Mouse (Mus musculus) heart, embryonic 14.5 days (tissue): ENCODE measurements around the gene Dusp23. TPM values are rescaled to one million over a fixed set of nuclear protein-coding genes. Genes with fewer than 3 reads are reported as not detected.

Experiments used
- ATAC-seq: fragments of 200-750 bp; cut with Nextera tagmentation; 2 replicates; pipeline ENCODE4 v1.8.0; 2017; ENCODE audit warnings: low read depth, moderate TSS enrichment; ENCODE audit not compliant: insufficient number of reproducible peaks, insufficient read depth, low FRiP score
- H3K27ac ChIP-seq, 2 experiments: fragments of 200-500 bp in 1 of 2; fragments of 300-500 bp in 1 of 2; sonication (generic) in 1 of 2; replicated peaks in 1 of 2; 2 replicates each; pipeline ENCODE4 v1.5.1; 2012 to 2014; ENCODE audit warnings: low read depth in 2 of 2, low read length in 2 of 2, control low read depth in 1 of 2, mild to moderate bottlenecking in 1 of 2, mixed read lengths in 1 of 2; ENCODE audit not compliant: control insufficient read depth in 1 of 2, insufficient read depth in 1 of 2
- H3K27me3 ChIP-seq: fragments of 300-500 bp; sonication (generic); 2 replicates; pipeline ENCODE4 v1.6.1; 2014; ENCODE audit warnings: mild to moderate bottlenecking, low read length, control low read depth; ENCODE audit not compliant: control insufficient read depth, insufficient read depth
- H3K36me3 ChIP-seq: fragments of 300-500 bp; sonication (generic); 2 replicates; pipeline ENCODE4 v1.6.1; 2014; ENCODE audit warnings: mild to moderate bottlenecking, control low read depth, low read length, mixed read lengths; ENCODE audit not compliant: control insufficient read depth, insufficient read depth
- H3K4me1 ChIP-seq, 2 experiments: fragments of 200-500 bp in 1 of 2; fragments of 300-500 bp in 1 of 2; sonication (generic) in 1 of 2; 2 replicates each; pipeline ENCODE4 v1.6.1; 2012 to 2014; ENCODE audit warnings: low read length in 2 of 2, control low read depth in 1 of 2, mixed read lengths in 1 of 2; ENCODE audit not compliant: control insufficient read depth in 2 of 2, insufficient read depth in 2 of 2
- H3K4me2 ChIP-seq: fragments of 300-500 bp; sonication (generic); 2 replicates; pipeline ENCODE4 v1.6.1; 2014; ENCODE audit warnings: mild to moderate bottlenecking, low read length
- H3K4me3 ChIP-seq, 2 experiments: fragments of 200-500 bp in 1 of 2; fragments of 300-500 bp in 1 of 2; sonication (generic) in 1 of 2; 2 replicates each; pipeline ENCODE4 v1.5.1; 2012 to 2014; ENCODE audit warnings: low read length in 2 of 2, mild to moderate bottlenecking in 2 of 2, control low read depth in 1 of 2, low read depth in 1 of 2, moderate library complexity in 1 of 2; ENCODE audit not compliant: control insufficient read depth in 1 of 2, insufficient read depth in 1 of 2
- H3K9ac ChIP-seq: fragments of 300-500 bp; sonication (generic); 2 replicates; pipeline ENCODE4 v1.6.1; 2014; ENCODE audit warnings: mild to moderate bottlenecking, low read length
- H3K9me3 ChIP-seq: fragments of 300-500 bp; sonication (generic); 2 replicates; pipeline ENCODE4 v1.6.1; 2016; ENCODE audit warnings: low read length, control low read depth; ENCODE audit not compliant: control insufficient read depth
- WGBS: fragments of 180-500 bp; shearing (Covaris S2); extraction: QIAGEN DNeasy Blood & Tissue Kit; methylation state at CpG from one replicate; pipeline ENCODE4 v1.1.7; 2014; 5-methylcytosine and 5-hydroxymethylcytosine counted together
- polyA plus RNA-seq: library from polyadenylated mRNA; unstranded; fragments of >200 nt; fragmentation: Nextera tagmentation; extraction: Ambion mirVana; gene quantifications from 2 replicates; pipeline ENCODE4 v1.2.1, GENCODE M21; 2014

Dusp23 gene
- polyA plus RNA-seq, 1 experiment from 2014 or later, result 13.6 TPM

DNA sequence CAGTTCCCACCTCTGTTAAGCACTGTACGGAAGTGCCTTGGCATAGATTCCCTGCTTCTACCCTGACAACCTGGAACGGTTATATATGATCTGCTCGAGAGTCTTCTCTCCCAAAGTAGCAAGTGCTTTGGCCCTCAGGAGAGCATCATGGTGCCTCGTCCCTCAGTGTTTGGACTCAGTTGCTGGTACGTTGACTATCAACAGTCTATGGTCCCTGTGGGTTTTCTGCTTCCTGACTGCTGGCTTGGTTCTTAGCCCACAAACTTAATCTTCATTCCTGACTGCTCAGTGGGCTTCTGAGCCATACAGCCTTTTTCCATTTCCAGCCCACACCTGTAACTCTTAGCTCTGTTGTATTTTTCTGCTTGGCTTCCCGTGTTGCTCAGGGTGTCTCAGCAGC, 21.1 kb upstream of the Dusp23 start:
- no peak overlapping the region for H3K4me3 ChIP-seq
- 46% methylated on average over 6 of the region's 6 CpGs for WGBS
- H3K36me3 ChIP-seq, result no peaks in the 10 kb centered on the region
- peaks cover 9 to 19% of the 10 kb centered on the region in 2 experiments for H3K4me1 ChIP-seq
- H3K4me2 ChIP-seq, result no peak overlapping the region
- ATAC-seq, result 0 out of 2 replicates have a peak, but pooled peaks have one; percentile 33
- no peaks in the 10 kb centered on the region for H3K27me3 ChIP-seq
- no peak overlapping the region for H3K27ac ChIP-seq
- no peaks in the 10 kb centered on the region for H3K9me3 ChIP-seq
- H3K9ac ChIP-seq, result no peak overlapping the region

DNA sequence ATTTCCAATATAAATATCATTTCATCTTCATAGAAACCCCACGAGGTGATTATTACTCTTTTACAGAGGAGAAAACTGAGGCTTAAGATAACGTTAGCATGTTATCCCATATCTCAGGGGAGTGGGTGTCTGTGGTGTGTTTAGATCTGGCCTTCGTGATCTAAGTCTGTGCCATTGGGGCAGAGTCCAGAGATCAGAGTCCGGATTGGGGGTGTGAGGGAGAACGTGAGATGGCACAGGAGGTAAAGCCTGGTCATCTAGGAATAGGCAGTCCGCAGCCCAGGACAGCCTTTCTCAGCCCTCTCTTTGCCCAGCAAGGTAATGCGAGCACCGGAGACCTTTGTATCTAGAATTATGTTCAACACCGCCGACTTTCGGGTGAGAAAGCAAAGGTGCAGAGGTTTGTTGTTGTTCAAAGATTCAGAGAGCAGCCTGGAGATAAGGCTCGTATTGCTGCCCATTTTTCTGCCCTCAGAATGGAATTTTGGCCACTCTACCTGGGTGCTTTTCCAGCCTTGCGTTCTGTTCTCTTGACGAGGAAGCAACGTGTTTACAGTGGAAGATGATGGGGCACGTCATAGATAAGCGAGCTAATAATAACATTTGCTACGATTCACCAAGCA, 19.4 kb upstream of the Dusp23 start:
- no peak overlapping the region for H3K27ac ChIP-seq
- no peaks in the 10 kb centered on the region for H3K27me3 ChIP-seq
- no peaks in the 10 kb centered on the region for H3K9me3 ChIP-seq
- H3K9ac ChIP-seq, result no peak overlapping the region
- ATAC-seq, result no peak
- WGBS, result 61% methylated on average over 18 of the region's 18 CpGs
- no peak overlapping the region for H3K4me3 ChIP-seq
- peaks cover 11 to 25% of the 10 kb centered on the region in 2 experiments for H3K4me1 ChIP-seq
- no peaks in the 10 kb centered on the region for H3K36me3 ChIP-seq
- 0 out of 2 replicates have a peak overlapping the region, but pooled peaks have one; percentile 11 for H3K4me2 ChIP-seq

GRCm38 (mm10) chr1:172651288-172651987, 18.7 kb upstream of the Dusp23 start:
- no peaks in the 10 kb centered on the region for H3K27me3 ChIP-seq
- peaks cover 11 to 25% of the 10 kb centered on the region in 2 experiments for H3K4me1 ChIP-seq
- H3K9ac ChIP-seq, result no peak overlapping the region
- H3K36me3 ChIP-seq, result no peaks in the 10 kb centered on the region
- no peak overlapping the region for H3K4me3 ChIP-seq
- WGBS, result 83% methylated on average over 10 of the region's 10 CpGs
- no peak overlapping the region for H3K27ac ChIP-seq
- ATAC-seq, result no peak
- no peaks in the 10 kb centered on the region for H3K9me3 ChIP-seq
- no peak overlapping the region for H3K4me2 ChIP-seq

- no peaks in the 10 kb centered on the region for H3K9me3 ChIP-seq
- H3K4me2 ChIP-seq, result no peak overlapping the region
- no peak overlapping the region for H3K9ac ChIP-seq
- no peak overlapping the region for H3K27ac ChIP-seq
- H3K4me3 ChIP-seq, result no peak overlapping the region
- no peaks in the 10 kb centered on the region for H3K36me3 ChIP-seq
- H3K4me1 ChIP-seq, result peaks cover 11 to 25% of the 10 kb centered on the region in 2 experiments
- ATAC-seq, result no peak
- WGBS, result 52% methylated on average over 8 of the region's 8 CpGs
- no peaks in the 10 kb centered on the region for H3K27me3 ChIP-seq
These were observed 17.9 kb upstream of the Dusp23 start for GRCm38 (mm10) chr1:172650519-172651287.

DNA sequence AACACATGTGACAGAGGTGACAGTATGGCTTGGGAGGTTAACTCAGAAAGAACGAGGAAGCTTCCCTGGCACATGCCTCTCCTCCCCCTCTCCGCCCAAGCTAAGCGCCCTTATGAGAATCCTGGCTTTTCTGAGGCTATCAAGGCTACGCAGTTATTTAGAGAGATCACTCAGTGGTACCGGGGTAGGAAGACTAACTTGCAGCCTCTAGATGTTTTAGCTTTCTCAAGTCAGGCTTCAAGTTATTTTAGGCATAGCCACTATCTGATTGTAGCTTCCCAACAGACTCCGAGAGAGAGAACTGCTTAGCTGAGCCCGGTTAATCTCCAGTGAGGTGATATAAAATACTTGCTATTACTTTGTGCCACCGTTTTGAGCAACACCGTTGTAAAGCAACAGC, 16.6 kb upstream of the Dusp23 start:
- no peaks in the 10 kb centered on the region for H3K27me3 ChIP-seq
- 23% methylated on average over 9 of the region's 9 CpGs for WGBS
- no peak overlapping the region for H3K9ac ChIP-seq
- ATAC-seq, result no peak
- no peak overlapping the region for H3K4me3 ChIP-seq
- peaks cover 11 to 25% of the 10 kb centered on the region in 2 experiments for H3K4me1 ChIP-seq
- H3K9me3 ChIP-seq, result no peaks in the 10 kb centered on the region
- no peaks in the 10 kb centered on the region for H3K36me3 ChIP-seq
- no peak overlapping the region for H3K4me2 ChIP-seq
- H3K27ac ChIP-seq, result peak overlapping the region in 1 of 2 experiments; percentile 4; a peak in 1 of 4 replicates

DNA sequence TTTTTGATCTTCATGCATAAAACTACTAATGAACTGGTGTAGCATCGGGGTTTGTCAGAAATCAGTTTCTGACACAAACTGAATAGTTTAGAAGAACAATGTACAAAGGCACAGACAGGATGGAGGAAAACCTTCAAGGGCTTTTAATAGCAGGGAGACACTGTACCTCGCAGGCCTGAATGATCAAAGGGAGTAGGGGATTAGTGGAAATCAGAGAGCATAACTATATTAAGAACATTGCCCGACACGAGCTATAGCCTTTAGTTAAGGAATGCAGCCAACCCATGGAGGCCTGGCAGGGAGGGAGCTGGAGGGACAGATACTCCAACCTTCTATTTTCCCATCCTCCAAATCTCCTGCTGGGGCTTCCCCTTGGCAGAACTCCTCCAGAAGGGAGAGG, 14.5 kb upstream of the Dusp23 start:
- Histone ChIP-seq H3K36me3 (no peaks in the 10 kb centered on the region), H3K4me3 (no peak overlapping the region), H3K27me3 (no peaks in the 10 kb centered on the region), H3K4me1 (peaks cover 4 to 16% of the 10 kb centered on the region in 2 experiments), H3K9ac (no peak overlapping the region), H3K9me3 (no peaks in the 10 kb centered on the region), H3K4me2 (no peak overlapping the region), H3K27ac (0 out of 4 replicates have a peak overlapping the region, but pooled peaks of 1 of the 2 experiments have one; percentile 27)
- WGBS, result 24% methylated on average over 4 of the region's 4 CpGs
- no peak for ATAC-seq

GRCm38 (mm10) chr1:172638781-172639180, 6.0 kb upstream of the Dusp23 start:
- 0 out of 2 replicates have a peak, but pooled peaks have one; percentile 43 for ATAC-seq
- Histone ChIP-seq H3K9me3 (no peaks in the 10 kb centered on the region), H3K4me2 (no peak overlapping the region), H3K4me1 (peaks cover 4 to 15% of the 10 kb centered on the region in 2 experiments), H3K4me3 (no peak overlapping the region), H3K36me3 (no peaks in the 10 kb centered on the region), H3K27me3 (no peaks in the 10 kb centered on the region), H3K9ac (0 out of 2 replicates have a peak overlapping the region, but pooled peaks have one; percentile 25), H3K27ac (peak overlapping the region in 1 of 2 experiments; percentile 41; a peak in 2 of 4 replicates)
- 9% methylated on average over 2 of the region's 2 CpGs for WGBS
